Mouse (Mus musculus): ENCODE results near the gene Snu13. TPM values are rescaled to one million over a fixed set of nuclear protein-coding genes. Genes with fewer than 3 reads are reported as not detected.
A peak's percentile ranks its signal among the peaks of the same experiment; 100 is the strongest.

Snu13 gene
- polyA plus RNA-seq (2017; shearing (Covaris generic)): 100 to 1,000 TPM; 170 to 212 TPM

GRCm38 (mm10) chr15:82047080-82047883 lies at the start of gene Snu13:
Snu13 (minus strand) TSS chr15:82047598.
- peak; percentile 89 for ATAC-seq

GRCm38 (mm10) chr15:82091061-82091460 lies 43.7 kb upstream of the Snu13 start:
- ATAC-seq: no peak

GRCm38 (mm10) chr15:82087266-82087665 lies 39.9 kb upstream of the Snu13 start:
- ATAC-seq: no peak

- no peak for ATAC-seq
Measured at GRCm38 (mm10) chr15:82086131-82086530, 38.7 kb upstream of the Snu13 start.

GRCm38 (mm10) chr15:82085606-82086005 lies 38.2 kb upstream of the Snu13 start:
- no peak for ATAC-seq

- ATAC-seq: no peak
Measured at GRCm38 (mm10) chr15:82081161-82081560, 33.8 kb upstream of the Snu13 start.

- no peak for ATAC-seq
Measured at GRCm38 (mm10) chr15:82079883-82080282, 32.5 kb upstream of the Snu13 start.

GRCm38 (mm10) chr15:82073490-82073889 lies 26.1 kb upstream of the Snu13 start:
- no peak for ATAC-seq

GRCm38 (mm10) chr15:82071816-82072469 lies 24.5 kb upstream of the Snu13 start:
- ATAC-seq: no peak

GRCm38 (mm10) chr15:82069898-82070297 lies 22.5 kb upstream of the Snu13 start, which contains the start of gene Mei1:
Mei1 (plus strand) TSS chr15:82069996.
- ATAC-seq: no peak

- ATAC-seq: no peak
Measured at GRCm38 (mm10) chr15:82065511-82065910, 18.1 kb upstream of the Snu13 start.

- ATAC-seq: no peak
Measured at GRCm38 (mm10) chr15:82063909-82064308, 16.5 kb upstream of the Snu13 start.

GRCm38 (mm10) chr15:82058719-82059201 lies 11.4 kb upstream of the Snu13 start, which contains the start of gene 4930407I10Rik:
4930407I10Rik (plus strand) TSS chr15:82059151.
- ATAC-seq: no peak

GRCm38 (mm10) chr15:82052544-82052943 lies 5.1 kb upstream of the Snu13 start:
- no peak for ATAC-seq

- no peak for ATAC-seq
Measured at GRCm38 (mm10) chr15:82046246-82046891, 1.0 kb downstream of the Snu13 start.

- ATAC-seq: no peak
Measured at GRCm38 (mm10) chr15:82044166-82044784, 3.1 kb downstream of the Snu13 start.

GRCm38 (mm10) chr15:82040650-82041049 lies 6.7 kb downstream of the Snu13 start:
- ATAC-seq: peak; percentile 60

- ATAC-seq: no peak
Measured at GRCm38 (mm10) chr15:82035904-82036689, 11.3 kb downstream of the Snu13 start.

GRCm38 (mm10) chr15:82033762-82034161 lies 13.6 kb downstream of the Snu13 start, which contains the start of gene Desi1:
Desi1 (minus strand) TSS chr15:82033862.
- no peak for ATAC-seq

- ATAC-seq: no peak
Measured at GRCm38 (mm10) chr15:82032386-82032785, 15.0 kb downstream of the Snu13 start.

GRCm38 (mm10) chr15:82027726-82028125 lies 19.7 kb downstream of the Snu13 start:
- ATAC-seq: no peak

GRCm38 (mm10) chr15:82027276-82027675 lies 20.1 kb downstream of the Snu13 start:
- no peak for ATAC-seq
